Mouse (Mus musculus) intestine, embryonic 16.5 days (tissue): ENCODE measurements at regions not wholly inside any gene's neighbourhood (a gene's known extent, or its start where the extent isn't known, plus 50 kb on each side); places are given as distances from the start of the nearest gene placed in this dataset.

Experiments used
- ATAC-seq: fragments of 200-750 bp; cut with Nextera tagmentation; 2 replicates; pipeline ENCODE4 v1.8.0; 2017; ENCODE audit warnings: moderate TSS enrichment, moderate library complexity
- H3K27ac ChIP-seq: fragments of 300-500 bp; sonication (generic); 2 replicates; pipeline ENCODE4 v1.5.1; 2014; ENCODE audit warnings: mild to moderate bottlenecking, low read length
- H3K27me3 ChIP-seq: fragments of 300-500 bp; sonication (generic); replicated peaks from 2 replicates; pipeline ENCODE4 v1.6.1; 2014; ENCODE audit warnings: low read length, control low read depth, mixed read lengths; ENCODE audit not compliant: control insufficient read depth, insufficient read depth
- H3K36me3 ChIP-seq: fragments of 300-500 bp; sonication (generic); 2 replicates; pipeline ENCODE4 v1.6.1; 2014; ENCODE audit warnings: low read length, control low read depth; ENCODE audit not compliant: control insufficient read depth, insufficient read depth
- H3K4me1 ChIP-seq: fragments of 300-500 bp; sonication (generic); 2 replicates; pipeline ENCODE4 v1.6.1; 2014; ENCODE audit warnings: low read length, control low read depth, mixed read lengths; ENCODE audit not compliant: control insufficient read depth, insufficient read depth
- H3K4me2 ChIP-seq: fragments of 300-500 bp; sonication (generic); 2 replicates; pipeline ENCODE4 v1.6.1; 2014; ENCODE audit warnings: low read depth, low read length, control low read depth
- H3K4me3 ChIP-seq: fragments of 300-500 bp; sonication (generic); 2 replicates; pipeline ENCODE4 v1.5.1; 2014; ENCODE audit warnings: mild to moderate bottlenecking, low read length
- H3K9ac ChIP-seq: fragments of 300-500 bp; sonication (generic); 2 replicates; pipeline ENCODE4 v1.6.1; 2014; ENCODE audit warnings: low read depth, low read length
- H3K9me3 ChIP-seq: fragments of 300-500 bp; sonication (generic); 2 replicates; pipeline ENCODE4 v1.6.1; 2016; ENCODE audit warnings: low read length, control low read depth; ENCODE audit not compliant: control insufficient read depth
- WGBS: fragments of 180-500 bp; shearing (Covaris S2); extraction: QIAGEN DNeasy Blood & Tissue Kit; methylation state at CpG from one replicate; pipeline ENCODE4 v1.1.7; 2014; 5-methylcytosine and 5-hydroxymethylcytosine counted together

DNA sequence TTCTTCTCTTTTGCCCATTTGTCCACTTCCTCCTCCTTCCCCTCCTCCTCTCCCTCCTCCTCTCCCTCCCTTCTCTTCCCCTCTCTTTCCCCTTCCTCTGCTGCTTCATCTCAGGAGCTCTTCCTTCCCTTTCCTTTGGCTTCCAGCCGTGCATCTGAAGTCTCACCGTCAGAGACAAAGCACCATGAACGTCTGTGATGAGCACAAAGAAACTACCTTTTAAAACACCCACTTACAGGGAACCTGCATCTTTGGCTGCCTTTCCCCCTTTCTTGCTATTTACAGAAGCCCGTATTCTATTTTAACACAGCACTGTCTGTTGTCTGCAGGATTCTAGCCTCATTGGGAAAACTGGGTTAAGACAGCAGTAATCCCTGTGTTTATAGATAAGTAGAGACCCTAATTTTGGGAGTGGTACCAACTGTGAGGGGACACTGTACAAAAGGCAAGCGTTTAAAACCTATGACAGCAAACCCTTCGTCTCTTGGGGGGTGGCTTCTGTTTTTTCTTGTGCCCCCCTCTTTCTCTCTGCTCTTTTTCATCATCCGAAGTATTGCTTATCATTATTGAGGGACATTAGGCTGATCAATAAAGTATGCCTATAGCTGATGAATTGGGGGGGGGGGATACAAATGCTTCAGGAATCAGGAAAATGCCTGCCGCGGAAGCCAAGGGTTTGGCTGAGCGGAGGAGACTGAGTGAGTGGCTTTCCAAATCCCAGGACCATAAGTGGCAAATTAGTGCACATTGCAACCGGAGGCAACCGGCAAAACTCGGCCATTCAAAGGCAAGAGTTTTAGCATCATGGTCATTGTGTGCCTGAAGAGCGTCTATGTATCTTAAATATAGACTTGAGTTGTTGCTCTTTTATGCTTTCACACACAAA, 417.0 kb upstream of the Ubash3b start:
- H3K4me2 ChIP-seq, result no peak overlapping the region
- WGBS, result 63% methylated on average over 14 of the region's 14 CpGs
- ATAC-seq, result no peak

GRCm38 (mm10) chr9:41577760-41578159, 416.3 kb upstream of the Ubash3b start:
- WGBS, result 29% methylated on average over 1 of the region's 1 CpGs
- no peak overlapping the region for H3K9ac ChIP-seq
- no peak overlapping the region for H3K4me3 ChIP-seq
- H3K9me3 ChIP-seq, result no peaks in the 10 kb centered on the region
- no peak overlapping the region for H3K4me2 ChIP-seq
- no peak overlapping the region for H3K27ac ChIP-seq
- no peaks in the 10 kb centered on the region for H3K27me3 ChIP-seq
- H3K36me3 ChIP-seq, result no peaks in the 10 kb centered on the region
- no peak for ATAC-seq
- no peaks in the 10 kb centered on the region for H3K4me1 ChIP-seq

More for the DNA sequence above, 417.0 kb upstream of the Ubash3b start:
- no peaks in the 10 kb centered on the region for H3K9me3 ChIP-seq
- H3K27ac ChIP-seq, result no peak overlapping the region
- H3K4me3 ChIP-seq, result no peak overlapping the region
- no peak overlapping the region for H3K9ac ChIP-seq
- H3K27me3 ChIP-seq, result no peaks in the 10 kb centered on the region
- no peaks in the 10 kb centered on the region for H3K36me3 ChIP-seq
- no peaks in the 10 kb centered on the region for H3K4me1 ChIP-seq

DNA sequence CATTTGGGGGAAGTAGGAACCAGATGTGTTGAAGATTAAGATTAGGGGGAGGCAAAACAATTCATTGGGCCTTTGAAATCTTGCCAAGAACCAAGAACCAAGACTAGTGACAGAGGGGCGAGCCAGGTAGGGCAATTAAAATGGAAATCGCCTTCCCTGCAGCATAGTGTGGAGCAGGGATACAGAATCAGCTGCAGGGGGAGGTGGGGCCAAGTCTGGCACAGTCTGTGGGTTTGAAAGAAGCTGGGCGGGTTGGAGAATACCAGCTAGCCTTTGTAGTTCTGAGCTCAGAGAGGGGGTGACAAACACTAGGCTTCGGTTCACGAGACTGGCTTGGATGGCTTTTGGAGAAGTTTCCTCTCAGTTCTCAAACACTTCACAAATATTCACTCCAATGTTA, 414.3 kb upstream of the Ubash3b start:
- WGBS, result 57% methylated on average over 5 of the region's 5 CpGs

GRCm38 (mm10) chr9:41570262-41570661, 408.8 kb upstream of the Ubash3b start:
- H3K9ac ChIP-seq, result no peak overlapping the region
- 83% methylated on average over 4 of the region's 4 CpGs for WGBS
- H3K4me1 ChIP-seq, result no peaks in the 10 kb centered on the region
- no peak overlapping the region for H3K4me3 ChIP-seq
- H3K27me3 ChIP-seq, result no peaks in the 10 kb centered on the region
- no peak overlapping the region for H3K4me2 ChIP-seq
- H3K36me3 ChIP-seq, result no peaks in the 10 kb centered on the region
- ATAC-seq, result no peak
- no peak overlapping the region for H3K27ac ChIP-seq
- no peaks in the 10 kb centered on the region for H3K9me3 ChIP-seq

More for the DNA sequence above, 414.3 kb upstream of the Ubash3b start:
- H3K27me3 ChIP-seq, result no peaks in the 10 kb centered on the region
- H3K4me1 ChIP-seq, result no peaks in the 10 kb centered on the region
- H3K9me3 ChIP-seq, result no peaks in the 10 kb centered on the region
- H3K9ac ChIP-seq, result no peak overlapping the region
- no peak for ATAC-seq
- no peak overlapping the region for H3K27ac ChIP-seq
- H3K36me3 ChIP-seq, result no peaks in the 10 kb centered on the region
- H3K4me2 ChIP-seq, result no peak overlapping the region
- no peak overlapping the region for H3K4me3 ChIP-seq

- 70% methylated on average over 5 of the region's 5 CpGs for WGBS
- Histone ChIP-seq H3K36me3 (no peaks in the 10 kb centered on the region), H3K4me3 (no peak overlapping the region), H3K4me1 (no peaks in the 10 kb centered on the region), H3K27me3 (no peaks in the 10 kb centered on the region), H3K9ac (no peak overlapping the region), H3K9me3 (no peaks in the 10 kb centered on the region), H3K27ac (no peak overlapping the region), H3K4me2 (no peak overlapping the region)
- ATAC-seq, result no peak
Observed at GRCm38 (mm10) chr9:41566496-41566895, 405.0 kb upstream of the Ubash3b start.

DNA sequence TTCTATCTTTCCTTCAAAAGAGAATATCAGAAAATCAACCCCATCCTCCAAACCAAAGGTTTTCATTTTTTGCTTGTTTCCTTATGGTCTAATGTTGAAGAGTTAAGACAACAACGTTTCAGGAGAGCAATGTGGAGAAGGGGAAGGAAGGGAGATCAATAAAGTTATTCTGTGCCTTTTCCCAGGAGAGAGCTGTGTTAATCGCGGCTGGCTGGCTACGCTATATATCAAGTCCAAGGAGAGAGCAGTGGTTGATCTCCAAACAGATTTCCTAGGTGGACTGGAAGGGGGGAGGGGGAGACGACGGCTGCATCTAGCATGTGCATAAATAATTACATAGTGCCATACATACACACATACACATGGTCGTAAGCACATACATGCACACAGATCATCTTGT, 404.3 kb upstream of the Ubash3b start:
- Histone ChIP-seq H3K4me2 (no peak overlapping the region), H3K9me3 (no peaks in the 10 kb centered on the region), H3K9ac (no peak overlapping the region), H3K27me3 (no peaks in the 10 kb centered on the region), H3K27ac (no peak overlapping the region), H3K36me3 (no peaks in the 10 kb centered on the region), H3K4me1 (no peaks in the 10 kb centered on the region), H3K4me3 (no peak overlapping the region)
- 78% methylated on average over 7 of the region's 7 CpGs for WGBS
- no peak for ATAC-seq

- WGBS, result 83% methylated on average over 2 of the region's 2 CpGs
- H3K4me1 ChIP-seq, result no peaks in the 10 kb centered on the region
- H3K9ac ChIP-seq, result no peak overlapping the region
- H3K27ac ChIP-seq, result no peak overlapping the region
- H3K9me3 ChIP-seq, result no peaks in the 10 kb centered on the region
- no peaks in the 10 kb centered on the region for H3K27me3 ChIP-seq
- no peaks in the 10 kb centered on the region for H3K36me3 ChIP-seq
- no peak for ATAC-seq
- no peak overlapping the region for H3K4me2 ChIP-seq
- H3K4me3 ChIP-seq, result no peak overlapping the region
Observed at GRCm38 (mm10) chr9:41563376-41563775, 401.9 kb upstream of the Ubash3b start.

DNA sequence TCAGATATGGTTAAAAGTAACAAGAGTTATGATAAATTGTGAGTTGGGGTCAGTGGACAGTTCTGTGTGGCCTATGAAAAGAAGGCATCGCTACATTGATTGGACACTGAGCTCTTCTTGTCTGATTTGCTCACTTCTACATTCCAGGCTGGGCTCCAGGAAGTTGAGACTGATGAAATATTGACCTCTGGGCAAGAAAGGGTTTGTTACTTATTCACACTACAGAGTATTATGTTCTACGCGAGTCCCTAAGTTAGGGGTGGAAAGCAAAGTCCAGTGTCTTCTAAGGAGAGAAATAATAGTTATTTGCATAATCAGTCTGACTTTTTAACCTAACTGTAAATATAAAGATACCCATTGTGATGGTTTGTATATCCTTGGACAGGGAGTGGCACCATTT, 397.0 kb upstream of the Ubash3b start:
- 95% methylated on average over 3 of the region's 3 CpGs for WGBS
- H3K4me2 ChIP-seq, result no peak overlapping the region
- H3K9me3 ChIP-seq, result no peaks in the 10 kb centered on the region
- ATAC-seq, result no peak
- no peak overlapping the region for H3K27ac ChIP-seq
- H3K27me3 ChIP-seq, result no peaks in the 10 kb centered on the region
- no peaks in the 10 kb centered on the region for H3K4me1 ChIP-seq
- H3K36me3 ChIP-seq, result no peaks in the 10 kb centered on the region
- no peak overlapping the region for H3K9ac ChIP-seq
- no peak overlapping the region for H3K4me3 ChIP-seq

GRCm38 (mm10) chr9:41556888-41557287, 395.4 kb upstream of the Ubash3b start:
- Histone ChIP-seq H3K9me3 (no peaks in the 10 kb centered on the region), H3K27me3 (no peaks in the 10 kb centered on the region), H3K4me1 (no peaks in the 10 kb centered on the region), H3K9ac (no peak overlapping the region), H3K36me3 (no peaks in the 10 kb centered on the region), H3K4me3 (no peak overlapping the region), H3K4me2 (no peak overlapping the region), H3K27ac (no peak overlapping the region)
- ATAC-seq, result no peak
- 91% methylated on average over 4 of the region's 4 CpGs for WGBS

- no peaks in the 10 kb centered on the region for H3K27me3 ChIP-seq
- no peaks in the 10 kb centered on the region for H3K36me3 ChIP-seq
- 56% methylated on average over 1 of the region's 1 CpGs for WGBS
- H3K4me3 ChIP-seq, result no peak overlapping the region
- no peak overlapping the region for H3K4me2 ChIP-seq
- no peak for ATAC-seq
- H3K4me1 ChIP-seq, result no peaks in the 10 kb centered on the region; the same call in 1 of the 2 replicates
- H3K9me3 ChIP-seq, result no peaks in the 10 kb centered on the region
- no peak overlapping the region for H3K27ac ChIP-seq
- H3K9ac ChIP-seq, result no peak overlapping the region
Observed at GRCm38 (mm10) chr9:41545776-41546175, 384.3 kb upstream of the Ubash3b start.
